Mouse (Mus musculus) embryonic facial prominence, embryonic 11.5 days (tissue): ENCODE measurements around the gene Smpx. TPM values are rescaled to one million over a fixed set of nuclear protein-coding genes. Genes with fewer than 3 reads are reported as not detected.

Experiments used
- ATAC-seq: fragments of 200-750 bp; cut with Nextera tagmentation; replicated peaks from 2 replicates; pipeline ENCODE4 v1.8.0; 2017; ENCODE audit warnings: low read depth; ENCODE audit not compliant: insufficient number of reproducible peaks, low FRiP score, low TSS enrichment
- DNase-seq: peaks from one replicate; pipeline ENCODE4 v3.0.0-alpha.2; 2015; ENCODE audit warnings: low spot score
- H3K27ac ChIP-seq: fragments of 300-500 bp; sonication (generic); replicated peaks from 2 replicates; pipeline ENCODE4 v1.5.1; 2014; ENCODE audit warnings: mild to moderate bottlenecking, low read depth, low read length, control low read depth
- H3K27me3 ChIP-seq: fragments of 300-500 bp; sonication (generic); 2 replicates; pipeline ENCODE4 v1.6.1; 2014; ENCODE audit warnings: mild to moderate bottlenecking, low read length, moderate library complexity, mixed read lengths; ENCODE audit not compliant: control insufficient read depth, insufficient read depth
- H3K36me3 ChIP-seq: fragments of 300-500 bp; sonication (generic); replicated peaks from 2 replicates; pipeline ENCODE4 v1.6.1; 2014; ENCODE audit warnings: low read depth, mild to moderate bottlenecking, low read length, moderate library complexity, mixed read lengths; ENCODE audit not compliant: control insufficient read depth, insufficient read depth
- H3K4me1 ChIP-seq: fragments of 300-500 bp; sonication (generic); 2 replicates; pipeline ENCODE4 v1.6.1; 2014; ENCODE audit warnings: low read length, mixed read lengths; ENCODE audit not compliant: control insufficient read depth, insufficient read depth
- H3K4me2 ChIP-seq: fragments of 300-500 bp; sonication (generic); 2 replicates; pipeline ENCODE4 v1.6.1; 2014; ENCODE audit warnings: low read depth, mild to moderate bottlenecking, control low read depth, low read length, moderate library complexity
- H3K4me3 ChIP-seq: fragments of 300-500 bp; sonication (generic); 2 replicates; pipeline ENCODE4 v1.5.1; 2014; ENCODE audit warnings: low read depth, low read length, control low read depth
- H3K9ac ChIP-seq: fragments of 300-500 bp; sonication (generic); replicated peaks from 2 replicates; pipeline ENCODE4 v1.6.1; 2014; ENCODE audit warnings: mild to moderate bottlenecking, control low read depth, low read length
- H3K9me3 ChIP-seq: fragments of 300-500 bp; sonication (generic); replicated peaks from 2 replicates; pipeline ENCODE4 v1.6.1; 2016; ENCODE audit warnings: mild to moderate bottlenecking, low read length, inconsistent platforms, mixed read lengths; ENCODE audit not compliant: control insufficient read depth
- WGBS: fragments of 180-500 bp; shearing (Covaris S2); extraction: QIAGEN DNeasy Blood & Tissue Kit; methylation state at CpG from one replicate; pipeline ENCODE4 v1.1.7; 2014; 5-methylcytosine and 5-hydroxymethylcytosine counted together
- polyA plus RNA-seq: library from polyadenylated mRNA; unstranded; fragments of >200 nt; fragmentation: Nextera tagmentation; extraction: Ambion mirVana; gene quantifications from 2 replicates; pipeline ENCODE4 v1.2.1, GENCODE M21; 2014

Gene Smpx
- polyA plus RNA-seq, 1 experiment from 2014 or later, result 3.6 TPM

DNA sequence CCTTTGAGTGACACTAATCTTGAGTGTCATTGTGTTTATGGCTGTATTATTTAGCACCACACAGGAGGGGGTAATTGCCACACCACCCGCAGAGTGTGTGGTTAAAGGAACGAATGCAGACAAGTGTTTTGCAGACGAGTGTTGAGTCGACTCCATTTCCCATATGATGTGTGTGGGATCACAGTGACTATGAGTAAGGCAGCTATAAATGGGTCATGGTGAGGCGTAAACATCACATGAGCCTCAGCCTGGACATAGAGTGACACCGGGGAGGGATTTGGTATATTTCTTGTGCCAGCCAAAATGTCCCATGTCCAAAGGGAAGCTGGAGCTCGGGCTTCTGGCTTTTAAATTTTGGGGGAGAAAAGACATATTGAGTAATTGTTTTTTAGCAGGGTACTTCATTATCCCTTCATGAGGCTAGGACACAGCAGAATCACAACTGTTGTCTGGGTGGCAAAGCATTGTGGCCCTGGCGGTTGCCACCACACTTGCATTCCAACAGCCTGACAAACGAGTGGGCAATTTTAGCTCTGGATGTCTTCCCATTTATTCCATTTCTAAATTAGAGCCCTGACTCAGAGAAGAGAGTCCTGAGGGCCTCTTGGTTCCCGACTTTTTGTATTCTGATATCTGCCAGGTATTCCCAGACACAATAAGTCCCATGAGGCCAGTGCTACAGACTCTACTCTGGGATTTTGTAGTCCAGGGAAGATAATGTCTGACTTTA, 49.3 kb downstream of the Smpx start:
- ATAC-seq, result no peak
- no peaks in the 10 kb centered on the region for H3K27me3 ChIP-seq
- WGBS, result 83% methylated on average over 10 of the region's 10 CpGs

DNA sequence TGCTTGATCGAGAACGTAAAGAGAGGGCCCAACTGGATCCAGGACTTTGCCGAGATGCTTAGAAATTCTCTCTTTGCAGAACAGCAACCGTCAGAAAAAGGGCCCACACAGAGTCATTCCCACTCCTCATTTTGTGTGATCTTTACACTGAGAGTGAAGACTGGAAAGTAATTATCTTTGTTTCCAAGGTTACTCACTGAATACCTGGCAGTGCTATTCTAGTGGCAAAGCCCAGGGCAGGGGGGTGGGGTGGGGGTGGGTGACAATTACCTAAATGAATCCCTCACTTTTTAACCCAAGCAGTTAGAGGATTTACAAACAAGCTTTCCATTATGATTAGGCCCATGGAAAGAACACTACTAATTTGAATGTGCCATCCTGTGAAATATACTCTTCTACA, 55.8 kb downstream of the Smpx start:
- ATAC-seq (no peak), DNase-seq (no peak)
- WGBS, result 45% methylated on average over 4 of the region's 4 CpGs
- Histone ChIP-seq H3K27me3 (no peaks in the 10 kb centered on the region), H3K36me3 (no peaks in the 10 kb centered on the region), H3K9me3 (no peaks in the 10 kb centered on the region), H3K4me1 (no peaks in the 10 kb centered on the region), H3K4me2 (no peak overlapping the region), H3K9ac (no peak overlapping the region), H3K4me3 (no peak overlapping the region), H3K27ac (no peak overlapping the region)

More for the DNA sequence above, 49.3 kb downstream of the Smpx start:
- H3K27ac ChIP-seq, result no peak overlapping the region
- H3K4me2 ChIP-seq, result no peak overlapping the region
- H3K4me1 ChIP-seq, result no peaks in the 10 kb centered on the region
- H3K4me3 ChIP-seq, result no peak overlapping the region
- H3K9ac ChIP-seq, result no peak overlapping the region
- DNase-seq, result no peak
- no peaks in the 10 kb centered on the region for H3K9me3 ChIP-seq
- no peaks in the 10 kb centered on the region for H3K36me3 ChIP-seq

DNA sequence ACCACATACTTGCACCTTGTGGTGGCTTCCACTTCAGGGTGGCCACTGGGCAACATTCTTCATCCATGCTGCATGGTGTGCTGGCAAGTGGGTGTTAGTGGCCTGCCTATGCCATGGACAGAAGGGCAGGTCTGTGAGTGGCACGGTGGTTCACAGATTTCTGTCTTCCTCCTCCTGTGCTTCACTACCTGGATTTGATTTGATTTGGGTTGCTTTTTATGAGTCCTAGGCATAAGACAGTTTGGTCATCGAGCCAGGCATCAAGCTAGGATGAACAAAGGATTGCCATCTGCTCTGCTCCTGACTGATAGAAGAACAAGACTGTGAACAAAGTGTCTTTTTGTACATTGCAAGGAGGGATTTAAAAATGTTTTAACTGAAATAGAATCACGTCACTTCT, 63.8 kb downstream of the Smpx start:
- no peaks in the 10 kb centered on the region for H3K27me3 ChIP-seq
- 79% methylated on average over 3 of the region's 3 CpGs for WGBS
- ATAC-seq (no peak), DNase-seq (no peak)
- no peaks in the 10 kb centered on the region for H3K4me1 ChIP-seq
- no peak overlapping the region for H3K4me3 ChIP-seq
- H3K9ac ChIP-seq, result no peak overlapping the region
- no peak overlapping the region for H3K4me2 ChIP-seq
- H3K36me3 ChIP-seq, result no peaks in the 10 kb centered on the region
- no peak overlapping the region for H3K27ac ChIP-seq
- no peaks in the 10 kb centered on the region for H3K9me3 ChIP-seq

DNA sequence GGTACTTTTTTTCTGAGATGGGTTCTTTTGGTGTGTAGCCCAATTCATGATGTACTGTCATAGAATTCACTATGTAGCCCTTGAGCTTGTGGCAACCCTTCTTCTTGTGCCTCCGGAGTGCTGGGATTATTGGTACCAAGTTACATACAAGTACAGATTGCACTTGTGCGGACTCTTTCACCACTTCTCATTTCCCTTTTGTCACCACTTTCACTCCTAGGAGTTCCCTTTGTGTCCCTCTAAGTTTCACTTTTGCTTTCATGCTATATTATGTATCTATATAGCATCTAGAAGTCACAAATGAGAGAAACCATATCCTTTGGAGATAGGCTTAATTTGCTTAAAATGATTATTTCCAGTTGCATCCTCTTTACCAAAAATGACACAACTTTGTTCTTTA, 103.0 kb downstream of the Smpx start:
- DNase-seq, result no peak
- Histone ChIP-seq H3K4me2 (no peak overlapping the region), H3K36me3 (no peaks in the 10 kb centered on the region), H3K4me1 (no peaks in the 10 kb centered on the region), H3K27ac (no peak overlapping the region), H3K9me3 (no peaks in the 10 kb centered on the region), H3K27me3 (no peaks in the 10 kb centered on the region), H3K9ac (no peak overlapping the region), H3K4me3 (no peak overlapping the region)
- no peak for ATAC-seq
- 92% methylated on average over 2 of the region's 2 CpGs for WGBS

Other genes starting within 250 kb of the Smpx start
- gene Sms, start 206.6 kb upstream of the Smpx start, polyA plus RNA-seq, result 108 and 121 TPM in 2 replicates
- 6.5 and 8.4 TPM in 2 replicates for gene Yy2, start 129.9 kb upstream of the Smpx start, polyA plus RNA-seq
- 24.7 and 27.0 TPM in 2 replicates for gene Mbtps2, start 100.2 kb upstream of the Smpx start, polyA plus RNA-seq
- 0.80 and 1.3 TPM in 2 replicates for gene Klhl34, start 119.5 kb downstream of the Smpx start, polyA plus RNA-seq